Comparison of ENCODE assay signal across 10 mouse cellular contexts in the genomic region with DNA sequence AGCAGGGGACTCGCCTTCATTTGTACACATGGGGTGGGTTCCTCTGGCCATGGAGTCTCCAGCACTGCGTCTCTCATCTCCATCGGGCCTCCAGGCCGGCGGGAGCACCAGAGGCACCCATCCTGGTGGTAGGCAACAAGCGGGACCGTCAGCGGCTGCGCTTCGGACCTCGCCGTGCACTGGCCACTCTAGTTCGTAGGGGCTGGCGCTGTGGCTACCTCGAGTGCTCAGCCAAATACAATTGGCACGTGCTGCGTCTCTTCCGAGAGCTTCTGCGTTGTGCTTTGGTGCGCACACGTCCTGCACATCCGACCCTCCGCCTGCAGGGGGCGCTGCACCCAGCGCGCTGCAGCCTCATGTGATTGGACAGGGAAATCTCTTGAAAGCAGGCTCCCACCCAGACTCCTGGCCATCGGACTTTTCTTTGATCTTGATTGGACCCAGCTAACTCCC. TPM values are rescaled to one million over a fixed set of nuclear protein-coding genes. Genes with fewer than 3 reads are reported as not detected.
DNase-seq lines count a peak whose midpoint lies in the region; ATAC-seq and TF ChIP-seq lines count a peak whose summit lies in the region.
"Had no signal": no experiment of that assay in that cellular context is flagged by ENCODE, and none has a peak within 500 bp of the region (broad histone marks: within the 10 kb centered on the region; RNA-seq: fewer than 3 reads in every experiment).

No protein-coding gene starts in this region.

- H3K27ac ChIP-seq in midbrain, embryonic 10.5 days (replicated peaks), result no peak overlapping the region
- no peak overlapping the region for H3K27ac ChIP-seq in midbrain, embryonic 13.5 days
- H3K27ac ChIP-seq in layer of hippocampus, adult 2 months, result peak overlapping the region; percentile 93

- peaks cover 95% of the 10 kb centered on the region for H3K4me1 ChIP-seq in midbrain, embryonic 10.5 days
- H3K4me1 ChIP-seq in midbrain, embryonic 13.5 days (replicated peaks), result peaks cover 84% of the 10 kb centered on the region

- peak; percentile 98 for TF ChIP-seq CTCF in layer of hippocampus, adult 2 months (conservative IDR thresholded peaks at IDR 0.05)

- H3K9ac ChIP-seq in midbrain, embryonic 13.5 days (replicated peaks), result no peak overlapping the region

- no peaks in the 10 kb centered on the region for H3K9me3 ChIP-seq in midbrain, embryonic 10.5 days (replicated peaks)
- no peaks in the 10 kb centered on the region for H3K9me3 ChIP-seq in midbrain, embryonic 13.5 days

- no peak overlapping the region for H3K4me2 ChIP-seq in midbrain, embryonic 13.5 days (replicated peaks)

- H3K27me3 ChIP-seq in midbrain, embryonic 10.5 days (ENCODE audit: low read depth, poor library complexity, severe bottlenecking), result peaks cover 100% of the 10 kb centered on the region
- peaks cover 98% of the 10 kb centered on the region for H3K27me3 ChIP-seq in midbrain, embryonic 13.5 days
- H3K27me3 ChIP-seq: Patski had no signal

- ATAC-seq in midbrain, embryonic 13.5 days, result no peak
- ATAC-seq: Patski had no signal

- WGBS in midbrain, embryonic 10.5 days, result 10% methylated on average over 27 of the region's 27 CpGs
- 8% methylated on average over 27 of the region's 27 CpGs for WGBS in midbrain, embryonic 13.5 days

- peaks cover 5% of the 10 kb centered on the region; the same call in 1 of the 2 replicates for H3K36me3 ChIP-seq in midbrain, embryonic 10.5 days
- H3K36me3 ChIP-seq in midbrain, embryonic 13.5 days, result no peaks in the 10 kb centered on the region; the same call in 1 of the 2 replicates

- peak; percentile 62 to 78 for DNase-seq in cerebellum, postnatal 10 days
- DNase-seq in cerebellum, adult 11-12 months, result no peak
- peak; percentile 61 for DNase-seq in midbrain, embryonic 10.5 days (ENCODE audit: low spot score)
- DNase-seq in embryo, embryonic 9.5 days (ENCODE audit: extremely low spot score), result peak; percentile 46
- DNase-seq in layer of hippocampus, adult 2 months (ENCODE audit: low spot score in 2 of 2), result peak; percentile 69 to 82
- peak; percentile 28 for DNase-seq in lung, postnatal 25 days (ENCODE audit: low spot score)
- peak; percentile 80 for DNase-seq in testis, postnatal 10 days (ENCODE audit: low spot score)

- H3K4me3 ChIP-seq in midbrain, embryonic 10.5 days, result peak overlapping the region; percentile 14; the same call in 1 of the 2 replicates
- H3K4me3 ChIP-seq in midbrain, embryonic 13.5 days (replicated peaks), result no peak overlapping the region
- peak overlapping the region; percentile 92 for H3K4me3 ChIP-seq in layer of hippocampus, adult 2 months

RNA-seq across cellular contexts. Expression of gene Rasl10a, which starts 1.8 kb away (rescaled TPM):
- polyA plus RNA-seq in midbrain, embryonic 10.5 days (2016; fragmentation: Nextera tagmentation; extraction: Ambion mirVana), result 0.44 and 1.2 TPM in 2 replicates
- polyA plus RNA-seq in midbrain, embryonic 13.5 days (2015; fragmentation: Nextera tagmentation; extraction: Ambion mirVana), result 0.55 and 0.66 TPM in 2 replicates
- total RNA-seq in layer of hippocampus, adult 2 months (2021), result 10 to 100 TPM; 87.7 to 95.3 TPM
- total RNA-seq: hematopoietic stem cell, adult 5-6 weeks had no signal

RNA-seq across cellular contexts. Expression of gene Gas2l1, which starts 5.4 kb away (rescaled TPM):
- polyA plus RNA-seq in midbrain, embryonic 10.5 days (2016; fragmentation: Nextera tagmentation; extraction: Ambion mirVana), result 22.0 and 23.6 TPM in 2 replicates
- 13.0 and 20.9 TPM in 2 replicates for polyA plus RNA-seq in midbrain, embryonic 13.5 days (2015; fragmentation: Nextera tagmentation; extraction: Ambion mirVana)
- 10 to 100 TPM; 93.6 to 97.7 TPM for total RNA-seq in layer of hippocampus, adult 2 months (2021)

RNA-seq across cellular contexts. Expression of gene Rhbdd3, which starts 39.0 kb away (rescaled TPM):
- polyA plus RNA-seq in midbrain, embryonic 10.5 days (2016; fragmentation: Nextera tagmentation; extraction: Ambion mirVana), result 33.0 and 33.6 TPM in 2 replicates
- polyA plus RNA-seq in midbrain, embryonic 13.5 days (2015; fragmentation: Nextera tagmentation; extraction: Ambion mirVana), result 32.8 and 33.1 TPM in 2 replicates
- 10 to 100 TPM; 19.7 to 19.8 TPM for total RNA-seq in layer of hippocampus, adult 2 months (2021)

RNA-seq across cellular contexts. Expression of gene Ewsr1, which starts 39.3 kb away (rescaled TPM):
- 903 and 985 TPM in 2 replicates for polyA plus RNA-seq in midbrain, embryonic 10.5 days (2016; fragmentation: Nextera tagmentation; extraction: Ambion mirVana)
- polyA plus RNA-seq in midbrain, embryonic 13.5 days (2015; fragmentation: Nextera tagmentation; extraction: Ambion mirVana), result 724 and 776 TPM in 2 replicates
- 100 to 1,000 TPM; 333 to 394 TPM for total RNA-seq in layer of hippocampus, adult 2 months (2021)
